Mouse (Mus musculus): ENCODE results near the gene Rpa2.

DNA sequence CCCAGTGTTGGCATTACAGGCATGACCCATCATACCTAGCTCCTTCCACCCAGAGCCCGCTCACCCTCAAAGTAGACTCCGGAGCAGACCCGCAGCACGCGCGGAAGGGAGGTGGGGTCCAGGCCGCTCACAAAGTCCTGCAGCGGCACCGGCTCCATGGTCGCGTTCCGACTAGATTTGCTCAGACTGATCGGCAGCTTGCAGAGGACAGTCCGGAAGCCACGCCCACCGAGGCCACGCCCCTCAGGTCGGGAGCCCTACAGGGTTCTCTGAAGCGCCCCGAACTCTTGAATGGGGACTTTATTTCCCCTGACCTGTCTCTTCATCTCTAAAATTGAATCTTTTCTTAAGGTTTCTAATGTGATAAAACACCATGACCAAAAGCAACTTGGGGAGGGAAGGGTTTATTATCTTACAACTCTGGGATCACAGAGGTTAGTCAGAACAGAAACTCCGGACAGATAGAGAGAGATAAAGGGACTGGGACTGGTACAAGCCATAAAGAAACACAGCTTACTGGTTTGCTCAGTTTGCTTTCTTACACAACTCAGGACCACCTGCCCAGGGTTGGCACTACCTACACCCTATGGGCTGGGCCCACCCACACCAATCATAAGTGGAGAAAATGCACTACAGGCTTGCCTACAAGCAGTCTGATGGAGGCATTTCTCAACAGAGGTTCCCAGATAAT is 28.2 kb downstream of the Rpa2 start, which contains the start of gene Themis2:
- no peak for TF ChIP-seq GATA1 (IDR thresholded peaks at IDR 0.05; ENCODE audit: low read length)
- TF ChIP-seq TAL1 (IDR thresholded peaks at IDR 0.05; ENCODE audit: low read length), result no peak
